Mouse (Mus musculus) kidney, adult 11 months (tissue): Measurements from ENCODE around the gene Olfr1295.

Source experiments
- DNase-seq: peaks from one replicate; pipeline ENCODE4 v3.0.0; 2022

Gene Olfr1295

GRCm38 (mm10) chr2:111569581-111569980 lies at the start of gene Olfr1295:
TSS of gene Olfr1295 (minus strand) at chr2:111569681.
- DNase-seq, result no peak

- DNase-seq, result no peak
These were observed 29.3 kb downstream of the Olfr1295 start, which contains the start of gene Olfr1294 for GRCm38 (mm10) chr2:111540191-111540590. TSS of gene Olfr1294 (minus strand) at chr2:111540291.

- DNase-seq, result no peak
These were observed 44.6 kb downstream of the Olfr1295 start, which contains the start of gene Olfr1293-ps for GRCm38 (mm10) chr2:111524903-111525302. TSS of gene Olfr1293-ps (plus strand) at chr2:111525203.

GRCm38 (mm10) chr2:111517451-111517850 lies 52.0 kb downstream of the Olfr1295 start:
- DNase-seq, result no peak
